Mouse (Mus musculus) spleen, adult 2 months (tissue): ENCODE results near the gene Mboat2.

Source experiments
- CTCF ChIP-seq: fragments of 200-500 bp; IDR thresholded peaks from 2 replicates; pipeline ENCODE4 v1.5.1; 2011; ENCODE audit warnings: mild to moderate bottlenecking, inconsistent platforms; ENCODE audit not compliant: insufficient read depth, insufficient read length, insufficient replicate concordance; ENCODE audit errors: extremely low read depth
- POLR2A ChIP-seq: fragments of 200-500 bp; IDR thresholded peaks from 2 replicates; pipeline ENCODE4 v1.6.1; 2011; ENCODE audit warnings: low read depth, low read length, inconsistent platforms

DNA sequence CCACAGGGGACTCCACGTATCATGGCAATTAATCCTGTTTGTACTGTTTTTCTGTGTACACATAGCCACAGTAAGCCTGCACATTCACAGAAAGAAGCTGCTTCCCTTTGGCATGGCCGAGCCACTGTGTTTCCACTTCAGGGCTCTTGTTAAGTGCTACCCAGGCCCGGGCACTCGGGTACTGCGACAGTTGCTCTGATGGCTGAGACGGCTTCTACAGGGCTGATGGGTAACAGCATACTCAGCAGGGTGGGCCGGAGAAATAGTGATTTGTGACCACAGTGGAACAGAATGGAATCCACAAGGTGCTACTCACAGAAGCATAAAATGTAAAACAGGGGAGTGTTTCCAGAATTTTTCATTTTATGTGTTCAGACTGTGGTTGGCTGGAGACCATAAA lies 98.4 kb downstream of the Mboat2 start:
- TF ChIP-seq CTCF, result no peak
- TF ChIP-seq POLR2A, result no peak
